Mouse (Mus musculus): ENCODE measurements at regions not wholly inside any gene's neighbourhood (a gene's known extent, or its start where the extent isn't known, plus 50 kb on each side); places are given as distances from the start of the nearest gene placed in this dataset.
A peak's percentile ranks its signal among the peaks of the same experiment; 100 is the strongest.

DNA sequence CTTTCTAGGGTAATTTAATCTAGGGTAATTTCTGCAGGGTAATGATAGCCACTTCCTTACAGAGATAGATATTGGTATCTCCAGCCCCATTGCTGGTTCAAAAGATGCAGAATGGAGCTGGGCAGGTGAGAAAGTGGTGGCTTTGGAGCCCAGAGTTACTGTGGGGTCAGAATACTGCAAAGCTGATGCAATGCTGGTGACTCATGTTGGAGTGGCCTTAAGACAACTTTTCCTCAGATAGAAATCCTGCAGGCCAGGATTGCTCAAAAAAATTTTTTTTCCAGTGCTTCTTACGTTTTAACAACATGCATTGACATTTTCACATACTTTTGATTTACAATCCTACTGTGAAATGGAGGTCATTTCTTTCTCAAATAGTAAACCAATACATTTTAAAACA, 305.8 kb downstream of the Isl1 start:
- no peak for DNase-seq

DNA sequence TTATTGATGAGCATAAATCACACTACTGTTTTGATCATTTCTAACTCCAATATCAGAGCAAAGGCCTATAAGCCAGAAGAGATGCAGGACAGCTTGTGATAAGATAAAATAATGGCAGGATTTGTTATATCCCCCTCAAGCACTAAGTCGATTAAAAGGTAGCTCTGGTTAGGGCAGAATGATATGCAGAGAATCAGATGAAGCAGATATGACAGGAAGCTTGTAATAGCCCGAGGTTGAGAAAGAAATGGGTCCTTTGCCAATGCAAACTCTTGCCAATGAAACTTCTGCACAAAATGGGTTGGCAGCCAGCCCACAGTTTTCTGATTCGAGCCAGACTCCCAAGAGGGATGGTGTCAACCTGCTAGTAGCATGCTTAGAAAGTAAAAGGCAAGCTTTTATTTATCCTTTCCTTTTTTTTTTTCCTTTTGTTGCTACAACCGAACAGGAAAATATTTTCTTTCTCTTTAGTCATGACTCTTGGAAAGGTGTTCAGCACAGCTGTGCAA, 307.0 kb downstream of the Isl1 start:
- DNase-seq: peak; percentile 81 to 86

DNA sequence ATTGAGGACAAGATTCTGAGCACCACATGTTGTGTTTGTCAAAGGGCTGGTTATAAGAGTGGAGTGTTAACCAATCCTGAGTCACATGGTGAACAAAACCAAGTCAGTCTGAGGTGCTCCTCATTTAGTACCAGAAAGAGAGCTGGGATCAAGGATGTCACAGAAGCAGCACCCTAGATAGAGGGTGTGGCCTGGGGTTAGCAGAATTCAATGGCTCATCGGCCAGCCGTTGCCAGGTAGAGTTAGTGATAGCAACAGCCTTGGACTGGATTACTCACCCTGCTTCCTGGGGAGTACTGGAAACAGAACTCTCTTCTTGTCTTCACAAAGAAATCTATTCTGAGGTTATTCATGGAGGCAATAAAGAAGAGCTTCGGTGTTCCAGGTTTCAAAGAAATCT, 318.9 kb downstream of the Isl1 start:
- no peak for DNase-seq

DNA sequence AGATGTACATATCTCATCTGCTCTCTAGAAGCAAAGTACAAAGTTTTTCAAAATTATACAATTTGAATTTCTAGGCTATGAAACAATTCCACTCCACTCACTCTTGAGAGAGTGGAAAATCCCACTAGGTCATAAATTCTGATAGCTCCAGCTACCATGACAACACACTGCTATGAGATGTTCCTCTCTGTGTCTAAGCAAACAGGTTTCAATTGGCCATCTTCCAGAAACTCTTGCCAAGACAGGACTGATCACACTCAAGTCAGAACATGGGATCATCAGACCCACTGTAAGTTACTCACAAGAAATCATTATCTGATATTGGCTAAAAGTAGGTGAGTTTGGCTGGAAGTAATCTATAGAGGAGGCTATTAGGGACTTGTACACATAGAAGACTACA, 320.4 kb downstream of the Isl1 start:
- peak; percentile 5 to 10 for DNase-seq

DNA sequence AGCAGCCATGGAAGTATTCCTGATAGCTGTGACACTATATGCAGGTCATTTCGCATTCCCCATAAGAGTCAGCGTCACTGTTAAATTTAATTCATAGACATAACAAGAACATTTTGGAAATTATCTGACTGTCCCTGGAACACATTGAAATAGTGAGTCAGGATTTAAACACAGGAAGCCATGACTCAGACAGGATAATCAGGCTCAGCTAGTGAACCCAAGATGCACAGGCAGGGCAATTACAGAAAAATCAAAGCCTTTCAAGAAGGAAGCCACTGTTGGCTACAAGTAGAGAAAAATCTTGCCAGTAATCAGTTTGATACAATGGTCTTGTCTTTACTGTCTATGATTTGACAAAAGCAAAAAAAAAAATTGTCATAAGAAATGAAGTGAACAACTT, 323.2 kb downstream of the Isl1 start:
- no peak for DNase-seq

DNA sequence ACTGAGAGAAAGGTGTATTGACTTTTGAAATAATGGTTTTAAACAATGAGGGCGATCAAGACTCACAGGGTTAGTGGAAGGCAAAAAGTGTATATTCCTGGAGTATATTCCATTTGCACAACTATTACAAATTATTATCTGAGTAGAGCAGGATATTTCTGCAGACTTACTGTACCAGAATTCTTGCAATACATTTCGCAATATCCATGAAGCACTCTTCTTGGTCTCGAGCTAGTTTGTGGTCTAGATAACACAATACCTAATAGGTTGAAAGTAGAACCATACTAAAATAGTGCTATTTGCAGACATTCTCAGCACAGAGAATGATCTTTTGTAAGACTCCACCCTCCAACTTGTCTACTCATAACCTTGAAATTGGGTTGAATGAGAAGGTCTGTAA, 323.8 kb downstream of the Isl1 start:
- no peak for DNase-seq

DNA sequence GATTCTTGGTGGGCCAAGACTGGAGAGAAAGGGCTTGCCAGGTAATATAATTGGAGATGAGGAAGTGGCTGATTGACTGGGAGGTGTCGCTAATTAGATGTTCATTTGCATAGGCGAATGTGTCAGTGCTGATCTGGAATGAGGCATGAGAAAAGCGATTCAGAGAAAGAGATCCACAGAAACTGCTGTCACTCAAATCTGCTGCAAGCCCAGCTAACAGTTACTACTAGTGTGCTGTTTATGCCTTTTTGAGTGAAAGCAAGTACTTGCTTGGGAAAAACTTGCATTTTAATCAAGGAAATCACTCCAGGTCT, 331.6 kb downstream of the Isl1 start:
- no peak for DNase-seq

DNA sequence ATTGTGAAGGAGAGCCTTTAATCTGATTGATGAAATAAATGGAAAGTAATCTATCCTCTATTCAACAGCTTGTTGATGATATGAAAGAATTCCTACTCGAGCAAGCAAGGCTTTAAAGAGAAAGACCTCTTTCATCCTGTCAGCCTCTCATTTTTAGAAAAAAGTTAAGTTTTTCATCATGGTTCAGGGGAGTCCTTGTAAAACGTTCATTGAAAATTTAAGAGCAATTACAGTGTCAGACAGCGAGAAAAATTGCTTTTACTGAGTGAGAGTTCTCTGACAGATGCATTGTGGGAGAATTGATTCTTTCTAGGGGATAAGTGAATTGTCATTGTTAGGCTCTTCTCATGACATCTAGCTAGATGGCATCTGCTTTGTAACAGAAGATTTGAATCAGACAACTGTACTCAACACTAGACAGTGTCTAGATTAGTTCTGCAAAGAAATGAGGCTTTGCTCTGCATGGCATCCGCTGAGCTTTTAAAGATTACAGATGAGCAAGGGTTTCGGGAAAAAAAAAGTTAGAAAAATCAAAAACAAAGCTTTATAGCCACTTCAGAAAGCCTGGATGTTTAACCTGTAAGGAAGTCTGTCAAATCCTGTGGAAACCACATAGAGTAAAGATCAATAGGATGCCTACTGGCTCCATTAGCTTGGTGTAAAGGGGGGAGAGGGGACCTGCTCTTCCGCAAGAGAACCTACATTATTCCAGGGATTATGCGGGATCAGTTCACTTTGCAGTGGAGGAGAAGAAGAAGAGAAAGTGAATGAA, 332.2 kb downstream of the Isl1 start:
- DNase-seq: no peak

Measured in cerebellum, postnatal 14 days (tissue).